Mouse (Mus musculus) inflammation-experienced regulatory T-cells, adult 6 months (primary cell): Measurements from ENCODE around the gene Gnat2. TPM values are rescaled to one million over a fixed set of nuclear protein-coding genes. Genes with fewer than 3 reads are reported as not detected.

Source experiments
- ATAC-seq: one replicate; pipeline ENCODE4 v1.8.0; 2017
- polyA plus RNA-seq, 3 experiments: library from polyadenylated mRNA; unstranded; fragments of 100-300 nt; shearing (Covaris generic); gene quantifications; one replicate each; pipeline ENCODE4 v1.2.1; 2017

Gnat2 gene
- polyA plus RNA-seq, 3 experiments from 2014 or later: not detected

DNA sequence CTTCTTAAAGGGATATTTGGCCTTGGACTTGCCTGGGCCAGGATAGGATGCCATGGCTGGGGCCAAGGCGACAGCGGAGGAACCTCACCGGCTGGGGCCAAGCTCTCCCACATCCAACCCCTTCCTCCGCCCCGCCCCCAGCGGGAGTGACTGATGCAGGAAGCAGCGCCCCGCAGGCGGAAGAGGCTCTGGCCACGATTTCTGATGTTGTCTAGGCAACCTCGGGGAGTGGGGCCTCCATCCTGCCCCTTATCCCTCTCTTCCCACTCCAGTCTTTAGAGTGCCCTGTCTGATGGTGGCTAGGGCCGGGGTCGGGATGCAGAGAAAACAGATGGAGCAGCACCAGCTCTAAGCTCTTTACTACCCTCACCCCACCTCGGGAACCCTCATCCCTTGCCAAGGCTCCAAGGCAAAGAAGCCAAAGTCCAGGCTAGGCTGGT is 7.3 kb upstream of the Gnat2 start:
- ATAC-seq: peak; percentile 96

DNA sequence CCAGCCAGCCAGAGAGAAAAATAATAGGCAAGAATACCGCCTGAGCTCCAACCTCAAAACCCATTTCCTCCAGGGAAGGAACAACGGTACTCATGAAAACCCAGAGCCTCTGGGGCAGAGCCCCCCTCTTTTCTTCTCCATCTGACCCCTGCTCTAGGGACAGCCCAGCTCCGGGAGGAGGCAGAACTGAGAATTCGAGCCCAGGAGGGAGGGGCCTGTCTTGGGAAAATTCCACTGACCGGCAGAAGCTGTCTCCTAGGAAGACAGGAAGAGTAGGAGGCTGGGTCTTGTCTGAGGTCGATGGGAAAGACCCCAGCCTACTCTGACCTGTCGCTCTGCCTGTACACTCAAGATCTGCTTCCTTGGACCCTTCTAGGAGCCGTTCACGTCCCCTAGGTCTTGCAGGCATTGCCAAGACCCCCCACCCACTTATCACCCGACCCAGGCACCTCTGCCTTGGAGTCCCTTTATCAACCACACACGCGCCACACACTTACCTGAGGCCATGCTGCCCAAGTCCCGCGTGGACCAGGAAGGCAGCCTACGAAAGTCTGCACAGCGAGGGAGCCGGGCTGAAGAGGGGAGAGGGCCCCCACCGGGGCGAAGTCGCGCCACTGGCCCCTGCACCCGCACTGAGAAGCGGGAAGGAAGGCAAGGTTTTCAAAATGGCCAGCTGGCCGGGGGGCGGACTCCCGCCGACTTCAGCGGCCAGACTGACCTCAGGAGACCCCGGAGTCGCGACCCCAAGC is 6.7 kb upstream of the Gnat2 start:
- ATAC-seq: peak; percentile 10

DNA sequence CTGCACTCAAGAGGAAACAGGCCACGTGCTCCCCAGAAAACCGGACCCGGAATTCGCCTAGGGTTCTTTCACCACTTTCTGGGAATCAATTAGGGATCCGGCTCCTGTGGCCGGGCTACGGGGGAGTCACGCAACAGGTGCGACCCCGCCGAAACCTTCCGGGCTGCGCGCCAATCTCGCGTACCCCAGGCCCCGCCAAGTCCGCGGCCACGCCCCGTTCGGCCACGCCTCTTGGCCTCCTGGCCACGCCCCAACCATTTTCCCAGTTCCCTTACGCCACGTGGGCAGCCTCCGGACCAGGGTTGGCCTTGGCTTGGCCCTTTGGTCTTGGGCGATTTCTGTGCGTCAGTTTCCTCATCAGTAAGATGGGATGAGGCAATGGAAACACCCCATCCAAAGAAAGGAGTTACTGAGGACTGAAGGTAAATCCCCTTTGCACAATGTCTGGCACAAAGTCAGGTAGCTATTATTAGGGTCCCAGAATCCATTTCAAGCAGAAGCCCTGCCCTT is 6.1 kb upstream of the Gnat2 start, which contains the start of gene Ampd2:
TSS of gene Ampd2 (minus strand) at position 182 of the 510 bp plus-strand sequence.
- no peak for ATAC-seq

DNA sequence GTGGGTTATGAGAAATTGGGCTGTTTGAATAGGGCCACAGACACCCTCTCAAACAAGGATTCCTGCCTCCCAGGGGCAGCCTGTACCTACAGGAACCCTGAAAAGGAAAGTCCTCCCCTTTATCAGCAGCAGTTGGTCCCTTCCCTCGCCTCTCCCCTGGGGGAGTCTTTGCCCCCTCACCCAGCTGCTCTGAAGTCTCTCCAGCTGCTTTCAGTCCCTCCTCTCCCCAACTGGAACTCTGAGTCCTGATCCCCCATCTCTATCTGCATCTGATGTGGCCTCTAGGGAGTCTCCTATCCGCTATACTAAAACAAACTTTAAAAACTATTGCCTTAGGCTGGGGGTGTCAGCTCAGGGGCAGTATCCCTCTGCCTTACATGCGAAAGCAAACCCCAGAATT is 5.3 kb upstream of the Gnat2 start:
- ATAC-seq: no peak

DNA sequence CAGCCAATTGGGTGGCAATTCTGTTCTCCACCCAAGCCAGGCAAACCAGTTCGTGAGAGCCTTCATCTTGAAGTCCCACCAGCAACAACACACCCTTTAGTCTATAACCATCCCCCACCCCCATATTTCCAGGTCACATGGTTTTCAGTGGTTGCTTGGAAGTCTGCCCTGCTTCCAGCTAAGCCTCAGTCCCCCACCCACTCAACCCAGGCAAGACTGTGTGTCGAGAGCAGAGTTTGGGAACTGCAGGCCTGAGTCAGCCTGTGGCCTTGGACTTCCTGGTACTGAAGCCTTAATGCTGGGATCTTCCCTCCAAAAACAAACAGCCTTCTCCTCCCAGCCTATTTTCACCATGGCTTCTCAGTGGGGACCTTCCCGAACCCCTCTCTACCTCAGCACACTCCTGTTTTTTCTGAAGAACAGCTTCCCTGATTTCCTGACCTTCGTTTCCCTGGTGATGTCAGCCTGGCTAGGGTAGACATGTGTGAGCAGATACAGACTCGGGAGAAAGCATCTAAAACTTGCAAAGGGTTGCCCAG is 3.7 kb upstream of the Gnat2 start:
- no peak for ATAC-seq

DNA sequence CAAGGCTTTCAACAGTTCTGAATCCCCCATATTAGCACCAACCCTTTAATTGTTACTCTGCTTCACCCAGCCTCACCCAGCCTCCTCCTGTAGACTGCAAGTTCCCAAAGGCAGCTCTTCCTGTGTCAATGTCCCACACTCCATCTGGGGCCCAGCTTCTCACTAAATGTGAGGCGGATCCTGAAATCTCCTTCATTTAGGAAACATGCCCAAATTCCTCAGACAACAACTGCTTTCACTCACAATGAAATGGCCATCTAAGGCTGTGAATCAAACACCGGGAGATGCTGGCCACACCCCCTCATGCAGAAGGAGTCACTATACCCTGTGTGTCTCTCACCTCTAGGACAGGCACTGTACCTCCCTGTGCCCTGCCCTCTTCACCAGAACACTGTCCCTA is 2.7 kb upstream of the Gnat2 start:
- no peak for ATAC-seq

DNA sequence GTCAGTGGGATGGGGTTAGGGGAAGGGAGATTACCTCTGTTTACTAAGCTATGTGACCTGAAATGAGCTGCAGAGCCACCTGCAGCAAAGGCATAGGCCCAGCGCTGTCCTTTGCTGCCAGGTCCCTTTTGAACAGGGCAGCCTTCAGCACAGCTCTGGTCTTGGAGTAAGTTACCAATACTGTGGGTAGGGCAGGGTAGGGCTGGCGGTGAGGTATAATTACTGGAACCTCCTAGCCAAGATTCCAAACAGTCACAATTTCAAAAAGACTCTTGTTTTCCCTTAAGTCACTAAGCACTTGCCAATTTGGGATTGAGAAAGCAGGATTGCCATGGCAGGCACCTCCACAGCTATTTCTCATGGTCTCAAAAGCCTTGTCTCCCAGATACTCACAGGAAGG is 2.0 kb upstream of the Gnat2 start:
- no peak for ATAC-seq

DNA sequence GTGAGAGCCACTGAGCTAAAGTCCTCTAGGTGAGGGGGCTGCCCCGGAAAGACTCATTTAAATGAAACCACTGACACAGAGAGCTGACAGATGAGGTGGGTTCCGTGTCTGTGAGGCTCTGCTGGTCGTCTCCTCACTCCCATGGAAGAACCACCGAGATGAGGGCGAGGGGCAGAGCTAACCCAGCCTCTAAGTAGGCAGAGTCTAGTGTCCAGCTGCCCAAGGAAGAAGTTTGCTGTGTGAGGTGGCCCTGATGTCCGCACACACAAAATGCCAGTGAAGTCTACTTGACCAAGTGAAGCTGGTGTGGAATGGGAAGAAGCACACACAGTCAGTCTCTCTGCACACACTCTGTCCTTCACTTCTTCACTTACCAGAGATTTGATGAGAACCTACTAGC is 559 bp upstream of the Gnat2 start:
- no peak for ATAC-seq

DNA sequence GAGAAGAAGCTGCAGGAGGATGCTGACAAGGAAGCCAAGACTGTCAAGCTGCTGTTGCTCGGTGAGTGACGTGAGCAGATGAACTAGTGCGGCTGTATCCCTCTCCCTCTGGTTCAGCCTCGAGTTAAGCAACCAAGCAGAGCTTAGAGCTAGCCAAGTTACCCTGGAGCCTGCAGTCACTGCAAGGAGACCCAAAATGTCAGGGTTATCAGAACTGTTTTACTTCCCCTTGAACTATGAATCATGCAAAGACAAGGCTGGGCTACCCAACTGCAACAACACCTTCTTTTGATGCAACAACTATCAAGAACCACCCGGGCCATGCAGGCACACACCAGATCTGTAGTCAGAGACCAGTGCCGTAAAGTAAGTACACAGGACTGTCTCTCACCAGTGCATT is 717 bp downstream of the Gnat2 start:
- no peak for ATAC-seq

DNA sequence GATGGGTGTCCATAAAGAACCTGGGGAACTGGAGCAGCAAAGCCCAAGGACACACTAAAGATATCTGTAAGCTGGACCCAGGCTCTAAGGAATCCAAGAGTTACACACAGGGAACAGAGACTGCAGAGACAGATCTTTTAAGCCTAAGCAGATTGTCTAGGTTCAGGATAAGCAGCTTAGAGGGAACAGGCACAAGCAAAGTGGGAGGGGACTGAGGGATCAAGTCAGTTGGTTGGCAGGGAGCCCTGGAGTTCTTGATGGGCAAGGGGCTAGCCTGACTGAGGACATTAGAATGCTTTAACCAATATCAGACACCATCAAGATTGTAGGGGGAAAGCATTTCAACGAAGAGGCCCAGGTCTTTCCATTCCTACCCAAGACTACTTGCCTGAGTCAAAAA is 1.6 kb downstream of the Gnat2 start:
- no peak for ATAC-seq

DNA sequence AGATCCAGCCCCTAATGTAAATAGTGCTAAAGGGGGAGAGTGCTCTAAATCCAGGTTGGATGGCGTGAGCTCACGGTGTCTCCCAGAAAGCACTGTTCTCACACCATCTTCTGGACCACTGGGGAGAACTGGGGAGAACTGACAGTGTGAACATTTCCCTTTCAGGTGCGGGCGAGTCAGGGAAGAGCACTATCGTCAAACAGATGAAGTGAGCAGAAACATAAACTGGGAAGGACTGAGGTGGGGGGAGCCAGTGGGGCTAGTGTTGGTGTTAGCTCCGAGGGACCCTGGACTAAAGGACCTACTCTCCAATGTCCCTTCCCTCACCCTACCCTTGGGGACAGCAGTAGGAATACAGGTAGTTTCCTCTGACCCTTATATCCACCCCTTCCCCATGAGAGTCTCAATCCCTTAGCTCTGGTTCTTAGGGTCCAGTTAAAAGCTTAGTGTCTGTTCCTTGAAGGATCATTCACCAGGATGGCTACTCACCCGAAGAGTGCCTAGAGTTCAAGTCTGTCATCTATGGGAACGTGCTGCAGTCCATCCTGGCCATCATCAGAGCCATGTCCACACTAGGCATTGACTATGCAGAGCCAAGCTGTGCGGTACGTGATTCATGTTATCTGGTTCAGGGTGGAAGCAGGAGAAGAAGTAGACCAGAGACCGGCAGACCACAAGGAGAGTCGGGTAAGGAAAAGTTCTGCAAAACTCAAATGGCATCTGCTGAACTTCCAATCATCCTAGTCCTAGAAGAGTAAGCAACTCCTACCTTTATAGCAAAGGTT is 2.6 kb downstream of the Gnat2 start:
- no peak for ATAC-seq

DNA sequence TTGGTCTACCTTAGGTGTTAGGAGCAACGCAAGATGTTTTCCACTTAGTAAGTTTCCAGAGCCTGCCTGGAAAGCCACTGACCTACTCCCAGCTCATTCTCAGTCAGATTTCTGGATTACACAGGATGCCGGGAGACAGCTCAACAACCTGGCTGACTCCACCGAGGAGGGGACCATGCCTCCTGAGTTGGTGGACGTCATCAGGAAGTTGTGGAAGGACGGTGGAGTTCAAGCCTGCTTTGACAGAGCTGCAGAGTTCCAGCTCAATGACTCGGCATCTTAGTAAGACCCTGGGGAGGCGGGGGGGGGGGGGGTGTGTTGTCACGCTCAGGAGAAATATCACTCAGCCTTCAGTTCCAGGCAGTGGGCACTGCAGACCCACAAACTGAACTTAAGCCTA is 3.6 kb downstream of the Gnat2 start:
- no peak for ATAC-seq

DNA sequence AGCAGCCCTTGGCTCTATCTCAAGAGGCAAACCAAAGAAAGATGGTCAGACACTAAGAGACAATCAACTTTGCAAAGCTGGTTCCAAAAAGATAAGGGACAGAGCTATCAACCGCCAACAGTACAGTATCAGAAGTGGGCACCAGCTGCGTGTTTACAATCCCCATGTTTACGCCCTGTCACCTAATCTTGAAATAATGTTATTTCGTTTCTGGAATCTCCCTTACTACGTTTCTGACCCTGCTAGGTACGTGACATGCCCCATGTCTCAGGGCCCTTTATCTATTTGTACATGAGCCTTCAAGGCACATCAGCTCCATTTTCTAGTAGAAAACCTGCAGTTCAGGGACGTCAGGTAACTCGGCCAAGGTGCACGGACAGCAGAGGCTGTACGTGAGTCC is 4.1 kb downstream of the Gnat2 start:
- no peak for ATAC-seq

DNA sequence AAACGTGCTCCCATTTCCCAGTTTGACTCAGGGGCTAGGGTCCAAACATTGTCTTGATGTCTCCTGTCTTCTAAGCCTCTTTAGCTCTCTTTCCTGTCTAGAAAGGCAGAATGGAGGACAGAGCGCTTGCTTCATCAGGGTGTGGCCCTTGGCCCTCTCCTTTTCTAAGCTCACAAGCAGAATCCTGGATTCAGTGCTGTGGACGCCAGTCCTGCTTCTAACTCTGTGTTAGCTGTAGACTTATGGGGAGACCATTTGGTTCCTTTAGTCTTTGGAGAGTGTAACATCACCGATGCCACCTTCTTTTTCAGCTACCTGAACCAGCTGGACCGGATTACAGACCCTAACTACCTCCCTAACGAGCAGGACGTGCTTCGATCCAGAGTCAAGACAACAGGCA is 5.1 kb downstream of the Gnat2 start:
- ATAC-seq: no peak

DNA sequence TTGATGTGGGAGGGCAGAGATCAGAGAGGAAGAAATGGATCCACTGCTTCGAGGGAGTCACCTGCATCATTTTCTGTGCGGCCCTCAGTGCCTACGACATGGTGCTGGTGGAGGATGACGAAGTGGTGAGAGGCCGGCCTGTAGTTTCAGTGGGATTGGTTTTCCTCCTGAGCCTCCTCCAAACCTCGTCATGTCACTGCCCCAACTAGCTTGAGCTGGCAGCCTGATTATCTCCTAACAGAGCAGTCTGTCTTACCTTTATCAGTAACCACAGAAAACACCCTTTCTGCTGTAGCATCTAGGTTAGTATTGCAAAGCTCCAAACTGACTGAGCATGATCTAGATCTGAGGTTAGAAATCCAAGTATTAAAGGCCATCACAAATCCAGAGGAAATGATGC is 5.7 kb downstream of the Gnat2 start:
- no peak for ATAC-seq

DNA sequence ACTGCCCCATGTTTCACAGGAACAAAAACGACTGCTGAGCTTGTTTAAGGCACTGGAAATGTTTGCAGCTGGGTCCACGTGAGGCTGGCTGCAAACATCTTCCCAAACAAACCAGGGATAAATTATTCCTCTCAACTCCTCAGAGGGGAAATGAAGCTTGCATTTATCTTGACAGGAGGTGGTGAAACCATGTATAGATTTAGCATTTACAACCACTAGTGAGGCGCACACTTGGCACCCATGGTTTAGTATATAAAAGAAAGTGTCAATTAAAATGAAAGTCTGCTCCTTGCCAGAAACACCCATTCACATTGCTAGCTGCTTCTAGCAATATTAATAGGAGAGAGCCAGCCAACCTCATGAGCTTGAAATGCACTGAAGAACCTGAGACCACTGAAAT is 9.0 kb downstream of the Gnat2 start:
- no peak for ATAC-seq

DNA sequence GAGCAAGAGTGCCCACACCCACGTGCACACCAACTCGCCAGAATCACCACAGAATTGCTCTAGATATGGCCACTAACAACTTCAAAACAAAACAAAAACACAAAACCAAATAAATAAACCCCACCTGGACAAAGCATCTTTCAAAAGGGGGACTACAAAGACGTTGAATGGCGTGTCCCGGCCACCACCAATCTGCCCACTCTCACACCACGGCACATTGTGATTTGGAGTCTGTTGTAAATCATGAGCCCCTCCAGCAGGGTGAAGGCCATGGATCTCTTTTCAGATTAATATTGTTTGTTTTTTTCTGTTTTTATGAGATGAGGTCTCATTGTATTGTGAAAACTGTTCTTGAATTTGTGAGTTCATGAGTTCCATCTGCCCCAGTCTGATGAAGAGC is 9.5 kb downstream of the Gnat2 start:
- no peak for ATAC-seq

DNA sequence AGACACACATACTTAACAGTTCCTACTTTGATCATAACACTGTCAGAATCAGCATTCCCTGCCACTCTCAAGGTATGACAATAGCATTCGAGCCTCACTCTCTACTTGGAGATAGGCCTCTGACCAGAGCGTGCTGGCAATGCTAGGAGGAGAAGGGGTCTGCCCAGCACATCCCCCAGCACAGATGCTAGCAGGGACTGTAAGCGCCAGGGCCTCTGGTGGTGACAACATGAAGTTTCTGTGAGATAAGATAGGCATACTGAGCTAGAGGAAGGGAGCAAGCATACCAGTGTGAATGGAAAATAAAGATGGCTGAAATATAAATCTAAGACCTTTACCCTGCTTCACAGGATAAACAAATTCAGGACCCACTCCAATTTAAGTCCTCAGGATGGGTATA is 12.7 kb downstream of the Gnat2 start:
- ATAC-seq: no peak

DNA sequence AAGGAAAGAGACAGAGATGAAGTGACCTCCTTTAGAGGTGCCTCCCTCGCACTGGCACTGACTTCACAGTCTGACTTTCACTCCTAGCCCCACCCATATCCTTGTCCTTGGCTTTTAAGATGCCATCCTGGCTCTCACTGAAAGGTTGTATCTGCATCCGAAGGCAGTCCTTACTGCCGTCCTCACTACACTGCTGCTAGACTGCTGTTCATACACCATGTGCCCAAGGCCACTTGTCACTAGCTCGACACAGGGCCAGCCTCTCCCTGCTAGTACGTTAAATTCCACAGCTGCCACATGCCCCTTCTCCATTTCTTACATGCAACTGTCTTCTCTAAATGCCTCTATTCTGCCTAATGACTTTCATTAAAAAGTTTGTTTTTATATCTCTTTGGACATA is 18.7 kb downstream of the Gnat2 start:
- ATAC-seq: no peak

DNA sequence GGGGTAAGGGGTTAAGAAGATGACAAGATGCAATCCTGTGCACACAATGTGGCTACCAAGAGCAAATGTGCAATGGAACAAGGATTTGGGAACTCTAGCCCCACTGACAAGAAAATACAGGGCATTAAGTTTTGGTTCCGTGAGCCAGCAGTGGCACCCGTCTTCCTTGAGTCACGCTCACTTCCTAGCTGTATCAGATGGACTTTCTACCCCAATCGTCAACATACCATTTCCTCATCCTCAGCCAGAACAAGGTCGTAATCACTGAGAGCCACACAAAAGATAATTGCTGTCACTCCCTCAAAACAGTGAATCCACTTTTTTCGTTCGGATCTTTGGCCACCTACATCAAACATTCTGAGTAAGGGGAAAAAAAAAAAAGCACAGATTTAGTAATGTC is 19.7 kb downstream of the Gnat2 start:
- no peak for ATAC-seq

DNA sequence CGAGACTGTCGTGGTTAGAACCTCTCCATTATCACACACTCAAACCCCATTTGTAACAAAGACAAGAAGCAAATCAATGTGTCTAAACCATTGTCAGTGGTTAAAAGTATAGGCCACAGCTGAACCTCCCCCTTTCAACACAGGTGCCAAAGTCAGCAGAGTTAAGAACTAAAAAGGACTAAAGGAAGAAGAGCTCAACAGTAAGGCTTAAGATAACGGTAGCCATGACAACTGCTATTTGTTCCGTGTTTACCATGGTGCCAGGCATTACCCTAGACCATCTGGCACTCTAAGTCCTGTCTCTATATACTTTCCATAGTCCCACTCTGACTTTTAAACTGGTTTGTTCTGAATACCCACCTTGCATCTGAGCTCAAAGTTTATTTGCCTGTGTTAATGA is 20.1 kb downstream of the Gnat2 start:
- ATAC-seq: no peak

DNA sequence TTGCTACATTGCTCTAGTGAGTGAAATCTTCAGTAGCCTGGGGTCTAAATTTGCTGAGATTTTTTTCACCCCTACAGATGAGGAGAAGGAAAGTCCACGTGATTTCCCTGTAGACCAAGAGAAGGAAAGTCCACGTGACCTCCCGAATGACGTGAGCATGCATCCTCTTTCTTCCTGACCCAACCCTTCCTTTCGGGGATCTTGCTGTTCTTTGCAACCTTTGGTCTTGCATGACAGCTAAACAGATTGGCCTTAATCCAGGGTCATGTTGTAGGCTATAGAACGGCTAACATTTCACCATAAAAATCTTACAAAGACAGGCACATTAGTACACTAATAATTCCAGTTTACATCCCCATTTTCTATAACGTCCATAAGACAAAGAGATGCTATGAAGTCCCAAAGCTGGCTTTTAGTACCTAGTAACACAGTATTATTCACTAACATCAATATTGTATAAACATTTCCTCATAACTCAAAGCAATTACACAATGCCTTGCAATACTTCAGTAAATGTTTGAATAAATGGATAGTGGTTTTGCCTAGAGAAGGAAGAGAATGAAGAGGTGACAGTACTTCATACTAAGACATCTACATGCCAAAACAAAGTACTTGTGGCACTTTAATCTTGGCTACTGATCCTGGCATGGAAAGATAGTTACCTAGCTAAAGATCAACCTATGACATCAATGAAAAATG is 21.2 kb downstream of the Gnat2 start:
- no peak for ATAC-seq

DNA sequence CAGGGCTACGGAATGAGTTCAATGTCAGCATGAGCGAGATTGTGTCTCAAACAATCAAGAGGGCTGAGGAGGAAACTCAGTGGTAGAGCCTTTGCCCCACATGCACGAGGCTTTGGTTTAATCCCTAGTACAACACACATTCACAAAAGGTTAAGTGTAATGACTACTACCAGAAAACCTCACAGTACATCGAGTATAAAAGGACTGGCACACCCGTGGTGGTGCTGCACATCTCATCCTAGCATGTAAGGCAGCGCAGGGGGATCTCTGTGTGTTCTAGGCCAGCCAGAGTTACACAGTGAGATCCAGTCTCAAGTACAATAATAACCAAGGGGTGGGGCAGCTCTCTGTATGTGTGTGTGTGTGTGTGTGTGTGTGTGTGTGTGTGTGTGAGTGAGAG is 24.9 kb downstream of the Gnat2 start:
- ATAC-seq: no peak
